Mouse (Mus musculus) testis, adult 2 months (tissue): ENCODE measurements at regions not wholly inside any gene's neighbourhood (a gene's known extent, or its start where the extent isn't known, plus 50 kb on each side); places are given as distances from the start of the nearest gene placed in this dataset.

Experiments used
- H3K27ac ChIP-seq: fragments of 200-500 bp; 2 replicates; pipeline ENCODE4 v1.5.1; 2012; ENCODE audit warnings: low read depth, low read length; ENCODE audit not compliant: control insufficient read depth, insufficient read depth
- H3K27me3 ChIP-seq: fragments of 200-500 bp; 2 replicates; pipeline ENCODE4 v1.6.1; 2012; ENCODE audit warnings: mild to moderate bottlenecking, low read length, moderate library complexity; ENCODE audit not compliant: control insufficient read depth, insufficient read depth
- H3K36me3 ChIP-seq: fragments of 200-500 bp; 2 replicates; pipeline ENCODE4 v1.6.1; 2012; ENCODE audit warnings: mild to moderate bottlenecking, low read length; ENCODE audit not compliant: control insufficient read depth, insufficient read depth
- H3K4me1 ChIP-seq: fragments of 200-500 bp; 2 replicates; pipeline ENCODE4 v1.6.1; 2012; ENCODE audit warnings: low read length; ENCODE audit not compliant: control insufficient read depth, insufficient read depth
- H3K4me3 ChIP-seq: fragments of 200-500 bp; 2 replicates; pipeline ENCODE4 v1.5.1; 2012; ENCODE audit warnings: low read depth, mild to moderate bottlenecking, low read length, moderate library complexity, mixed read lengths; ENCODE audit not compliant: control insufficient read depth
- CTCF ChIP-seq: fragments of 200-500 bp; IDR thresholded peaks from 2 replicates; pipeline ENCODE4 v1.5.1; 2012; ENCODE audit warnings: low read depth, mild to moderate bottlenecking, inconsistent platforms, low read length, moderate library complexity; ENCODE audit not compliant: control insufficient read depth, insufficient read depth, insufficient replicate concordance
- POLR2A ChIP-seq: fragments of 200-500 bp; IDR thresholded peaks from 2 replicates; pipeline ENCODE4 v1.6.1; 2012; ENCODE audit warnings: low read depth, mild to moderate bottlenecking, inconsistent platforms, low read length, moderate library complexity; ENCODE audit not compliant: control insufficient read depth

GRCm38 (mm10) chr3:68764917-68765598, 74.6 kb downstream of the Il12a start:
- H3K4me3 ChIP-seq, result no peak overlapping the region
- no peaks in the 10 kb centered on the region for H3K36me3 ChIP-seq
- H3K27me3 ChIP-seq, result no peaks in the 10 kb centered on the region
- H3K4me1 ChIP-seq, result peaks cover 7% of the 10 kb centered on the region
- TF ChIP-seq POLR2A, result no peak
- no peak for TF ChIP-seq CTCF
- H3K27ac ChIP-seq, result no peak overlapping the region

GRCm38 (mm10) chr3:68771579-68771978, 81.1 kb downstream of the Il12a start:
- Histone ChIP-seq H3K36me3 (no peaks in the 10 kb centered on the region), H3K4me1 (no peaks in the 10 kb centered on the region), H3K27ac (no peak overlapping the region), H3K27me3 (no peaks in the 10 kb centered on the region), H3K4me3 (no peak overlapping the region)
- TF ChIP-seq POLR2A (no peak), CTCF (no peak)

GRCm38 (mm10) chr3:68777801-68778200, 87.4 kb downstream of the Il12a start:
- no peaks in the 10 kb centered on the region for H3K4me1 ChIP-seq
- H3K36me3 ChIP-seq, result no peaks in the 10 kb centered on the region
- no peak overlapping the region for H3K4me3 ChIP-seq
- no peaks in the 10 kb centered on the region for H3K27me3 ChIP-seq
- H3K27ac ChIP-seq, result no peak overlapping the region
- TF ChIP-seq CTCF (no peak), POLR2A (no peak)

- Histone ChIP-seq H3K4me1 (no peaks in the 10 kb centered on the region), H3K36me3 (no peaks in the 10 kb centered on the region), H3K4me3 (no peak overlapping the region), H3K27ac (no peak overlapping the region), H3K27me3 (no peaks in the 10 kb centered on the region)
- TF ChIP-seq CTCF (no peak), POLR2A (no peak)
Measured at GRCm38 (mm10) chr3:68778354-68779040, 88.1 kb downstream of the Il12a start.

GRCm38 (mm10) chr3:68780843-68781242, 88.5 kb upstream of the 1110032F04Rik start:
- no peaks in the 10 kb centered on the region for H3K4me1 ChIP-seq
- TF ChIP-seq POLR2A (no peak), CTCF (no peak)
- H3K27ac ChIP-seq, result no peak overlapping the region
- H3K27me3 ChIP-seq, result no peaks in the 10 kb centered on the region
- no peak overlapping the region for H3K4me3 ChIP-seq
- no peaks in the 10 kb centered on the region for H3K36me3 ChIP-seq

GRCm38 (mm10) chr3:68781466-68781865, 87.9 kb upstream of the 1110032F04Rik start:
- H3K27ac ChIP-seq, result no peak overlapping the region
- no peaks in the 10 kb centered on the region for H3K36me3 ChIP-seq
- no peaks in the 10 kb centered on the region for H3K27me3 ChIP-seq
- TF ChIP-seq POLR2A (no peak), CTCF (no peak)
- no peaks in the 10 kb centered on the region for H3K4me1 ChIP-seq
- no peak overlapping the region for H3K4me3 ChIP-seq

GRCm38 (mm10) chr3:68782363-68782762, 87.0 kb upstream of the 1110032F04Rik start:
- TF ChIP-seq CTCF (no peak), POLR2A (no peak)
- no peak overlapping the region for H3K4me3 ChIP-seq
- H3K27ac ChIP-seq, result no peak overlapping the region
- no peaks in the 10 kb centered on the region for H3K27me3 ChIP-seq
- H3K4me1 ChIP-seq, result no peaks in the 10 kb centered on the region
- H3K36me3 ChIP-seq, result no peaks in the 10 kb centered on the region
